Mouse (Mus musculus) cerebellum, adult 2 months (tissue): ENCODE results near the gene Olfr49.

Source experiments
- CTCF ChIP-seq: fragments of 200-500 bp; IDR thresholded peaks from 2 replicates; pipeline ENCODE4 v1.5.1; 2011; ENCODE audit warnings: low read depth, mild to moderate bottlenecking, control low read depth, low read length, moderate library complexity, borderline replicate concordance; ENCODE audit not compliant: insufficient read depth
- POLR2A ChIP-seq: fragments of 200-500 bp; IDR thresholded peaks from 2 replicates; pipeline ENCODE4 v1.6.1; 2011; ENCODE audit warnings: low read length, control low read depth, borderline replicate concordance; ENCODE audit not compliant: insufficient read depth

- TF ChIP-seq CTCF (no peak), POLR2A (no peak)
Observed at GRCm38 (mm10) chr14:54249326-54249725, 35.4 kb downstream of the Olfr49 start.
